Mouse (Mus musculus): ENCODE data around the gene Prtg. TPM values are rescaled to one million over a fixed set of nuclear protein-coding genes. Genes with fewer than 3 reads are reported as not detected.

Gene Prtg
- total and polyA plus RNA-seq, 3 experiments = not detected

- H3K36me3 ChIP-seq (replicated peaks in 1 of 2; ENCODE audit: control insufficient read depth in 1 of 2, insufficient read depth in 1 of 2, low read length in 1 of 2) = no peaks in the 10 kb centered on the region
- DNase-seq (ENCODE audit: extremely low read depth) = no peak
- no peak overlapping the region for H3K27ac ChIP-seq (ENCODE audit: insufficient read depth, low read depth)
- no peak overlapping the region for H3K4me2 ChIP-seq (ENCODE audit: insufficient read depth, low read depth, poor library complexity, severe bottlenecking)
- no peaks in the 10 kb centered on the region for H3K9me3 ChIP-seq (replicated peaks; ENCODE audit: low read length)
- in situ Hi-C loops (cut with MboI; ENCODE audit: low pct_ligation_motif_present, low pct_unique_long_range_greater_than_20kb, low sequenced_read_pairs) = loop anchor here (10.0 kb wide), 1 partner anchor 97 kb away; no protein-coding TSS in a partner anchor
- no peak for TF ChIP-seq ZC3H11A (IDR thresholded peaks at IDR 0.05; ENCODE audit: low read depth, low read length)
- H3K79me2 ChIP-seq (replicated peaks; ENCODE audit: control insufficient read depth, extremely low read depth, insufficient read depth, poor library complexity, severe bottlenecking) = no peaks in the 10 kb centered on the region
- peaks cover 0 to 6% of the 10 kb centered on the region in 2 experiments; a peak in 2 of 4 replicates for H3K4me1 ChIP-seq (ENCODE audit: control insufficient read depth in 1 of 2, insufficient read depth in 2 of 2)
- dilution Hi-C loops (cut with MboI; ENCODE audit: extremely low pct_ligation_motif_present, extremely low pct_unique_long_range_greater_than_20kb, low sequenced_read_pairs) = no loop called here
- no peak overlapping the region for H3K9ac ChIP-seq (ENCODE audit: insufficient read depth, low read depth)
- no peaks in the 10 kb centered on the region for H3K27me3 ChIP-seq (replicated peaks)
- no peak overlapping the region for H3K4me3 ChIP-seq (replicated peaks in 1 of 3; ENCODE audit: low read depth in 2 of 3, low read length in 2 of 3, poor library complexity in 1 of 3)
These were observed 55.5 kb downstream of the Prtg start for GRCm38 (mm10) chr9:72862186-72862585.

- H3K4me3 ChIP-seq (replicated peaks in 1 of 3; ENCODE audit: low read depth in 2 of 3, low read length in 2 of 3, poor library complexity in 1 of 3) = no peak overlapping the region
- in situ Hi-C loops (cut with MboI; ENCODE audit: low pct_ligation_motif_present, low pct_unique_long_range_greater_than_20kb, low sequenced_read_pairs) (loop anchor here (10.0 kb wide), 1 partner anchor 98 kb away; no protein-coding TSS in a partner anchor), dilution Hi-C loops (cut with MboI; ENCODE audit: extremely low pct_ligation_motif_present, extremely low pct_unique_long_range_greater_than_20kb, low sequenced_read_pairs) (no loop called here)
- no peak for DNase-seq (ENCODE audit: extremely low read depth)
- TF ChIP-seq KAT2A (IDR thresholded peaks at IDR 0.05; ENCODE audit: insufficient replicate concordance, low read length) = no peak
- TF ChIP-seq NELFE (IDR thresholded peaks at IDR 0.05; ENCODE audit: low read depth, low read length) = no peak
- TF ChIP-seq MYC (IDR thresholded peaks at IDR 0.05; ENCODE audit: low read depth, low read length) = no peak
- TF ChIP-seq CTCF (conservative IDR thresholded peaks at IDR 0.05 in 1 of 2, IDR thresholded peaks at IDR 0.05 in 1 of 2; ENCODE audit: low read depth in 2 of 2, low read length in 2 of 2) = no peak
- no peak for TF ChIP-seq MAFK (IDR thresholded peaks at IDR 0.05; ENCODE audit: insufficient replicate concordance, low read length)
- TF ChIP-seq IRF4 (IDR thresholded peaks at IDR 0.05; ENCODE audit: low read depth, low read length) = no peak
- TF ChIP-seq MEF2A (IDR thresholded peaks at IDR 0.05; ENCODE audit: borderline replicate concordance, low read depth, low read length) = no peak
- no peak for TF ChIP-seq ZKSCAN1 (IDR thresholded peaks at IDR 0.05; ENCODE audit: borderline replicate concordance, low read depth, low read length)
- no peak for TF ChIP-seq GABPA (IDR thresholded peaks at IDR 0.05; ENCODE audit: insufficient replicate concordance, low read depth, low read length)
- no peak for TF ChIP-seq SMC3 (IDR thresholded peaks at IDR 0.05; ENCODE audit: low read depth, low read length)
- no peak for TF ChIP-seq NRF1 (IDR thresholded peaks at IDR 0.05; ENCODE audit: low read depth, low read length)
- no peak for TF ChIP-seq ELF1 (IDR thresholded peaks at IDR 0.05; ENCODE audit: low read depth, low read length)
- no peak for TF ChIP-seq JUND (conservative IDR thresholded peaks at IDR 0.05; ENCODE audit: low read depth, low read length)
- TF ChIP-seq CHD2 (IDR thresholded peaks at IDR 0.05; ENCODE audit: low read length) = no peak
- TF ChIP-seq CHD1 (IDR thresholded peaks at IDR 0.05; ENCODE audit: low read depth, low read length) = no peak
- TF ChIP-seq POLR2AphosphoS2 (IDR thresholded peaks at IDR 0.05; ENCODE audit: low read depth, low read length) = no peak
- TF ChIP-seq MXI1 (IDR thresholded peaks at IDR 0.05; ENCODE audit: low read depth, low read length) = no peak
- TF ChIP-seq POLR2A (IDR thresholded peaks at IDR 0.05; ENCODE audit: low read depth, low read length) = no peak
- no peak for TF ChIP-seq E2F4 (IDR thresholded peaks at IDR 0.05; ENCODE audit: insufficient replicate concordance, low read depth, low read length)
- TF ChIP-seq ZMIZ1 (IDR thresholded peaks at IDR 0.05; ENCODE audit: low read depth, low read length) = no peak
- H3K27me3 ChIP-seq (replicated peaks) = no peaks in the 10 kb centered on the region
- no peak overlapping the region for H3K9ac ChIP-seq (ENCODE audit: insufficient read depth, low read depth)
- H3K4me2 ChIP-seq (ENCODE audit: insufficient read depth, low read depth, poor library complexity, severe bottlenecking) = no peak overlapping the region
- H3K79me2 ChIP-seq (replicated peaks; ENCODE audit: control insufficient read depth, extremely low read depth, insufficient read depth, poor library complexity, severe bottlenecking) = no peaks in the 10 kb centered on the region
- H3K4me1 ChIP-seq (ENCODE audit: control insufficient read depth in 1 of 2, insufficient read depth in 2 of 2) = peaks cover 0 to 7% of the 10 kb centered on the region in 2 experiments; a peak in 2 of 4 replicates
- H3K27ac ChIP-seq (ENCODE audit: insufficient read depth, low read depth) = no peak overlapping the region
- H3K9me3 ChIP-seq (replicated peaks; ENCODE audit: low read length) = no peaks in the 10 kb centered on the region
- H3K36me3 ChIP-seq (replicated peaks in 1 of 2; ENCODE audit: control insufficient read depth in 1 of 2, insufficient read depth in 1 of 2, low read length in 1 of 2) = no peaks in the 10 kb centered on the region
These were observed 56.3 kb downstream of the Prtg start for GRCm38 (mm10) chr9:72862955-72863354.

All from CH12.LX (cell line).